Mouse (Mus musculus): Measurements from ENCODE around the gene Pnma1.
A peak's percentile ranks its signal among the peaks of the same experiment; 100 is the strongest.

Pnma1 gene

DNA sequence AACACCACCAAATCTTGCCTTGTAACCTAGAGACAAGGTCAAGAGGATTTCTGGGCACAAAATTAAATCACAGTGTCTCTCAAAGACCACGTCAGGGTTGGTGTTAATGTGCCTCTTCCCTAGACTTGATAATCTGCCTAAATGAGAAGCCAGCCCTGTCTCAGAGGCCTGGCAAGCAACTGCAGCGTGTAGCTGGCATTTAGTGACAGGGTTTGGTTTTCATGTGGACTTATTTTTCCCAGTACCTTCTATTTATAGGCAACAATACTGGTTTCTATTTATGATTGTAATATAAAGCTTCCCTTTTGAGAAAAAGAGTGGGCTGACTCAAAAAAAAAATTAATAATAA lies 7.2 kb upstream of the Pnma1 start:
- no peak for DNase-seq (ENCODE audit: inconsistent age in 2 of 2, low spot score in 1 of 2)

DNA sequence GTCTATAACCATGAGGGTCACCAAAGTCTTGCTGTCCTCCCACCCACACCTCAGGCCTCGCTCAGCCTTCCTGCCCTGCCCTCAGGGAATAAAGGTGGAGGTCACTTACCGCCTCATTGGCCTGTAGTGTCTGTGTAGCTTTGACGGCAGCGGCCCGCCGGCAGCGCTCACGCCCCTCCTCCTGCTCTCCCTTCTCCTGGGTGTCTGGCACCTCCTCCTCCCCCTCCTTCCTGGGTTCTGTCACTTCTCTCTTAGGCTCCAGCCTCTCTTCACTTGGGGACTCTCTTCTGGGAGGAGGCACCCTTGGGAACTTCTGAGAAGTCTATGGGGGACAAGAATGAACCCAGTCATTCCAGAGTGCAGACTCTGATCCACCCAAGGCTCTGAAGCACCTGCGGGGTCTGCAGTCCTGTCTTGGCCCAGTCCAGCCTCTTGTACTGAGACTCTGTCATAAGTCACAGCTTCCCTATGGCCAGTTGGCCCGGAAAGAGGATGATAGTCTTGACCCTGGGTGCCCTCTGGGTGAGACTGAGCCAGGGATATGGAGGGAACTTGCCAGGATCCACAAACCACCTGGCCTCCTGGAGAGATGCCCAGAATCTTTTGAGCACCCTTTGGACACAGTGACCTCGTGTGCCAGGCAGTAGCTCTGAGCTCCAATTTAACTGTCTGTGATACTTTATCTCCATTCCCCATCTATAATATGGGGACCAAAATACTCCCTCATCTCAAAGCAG lies 6.7 kb upstream of the Pnma1 start:
- DNase-seq (ENCODE audit: inconsistent age in 2 of 2, low spot score in 1 of 2) = peak; percentile 52 to 78

DNA sequence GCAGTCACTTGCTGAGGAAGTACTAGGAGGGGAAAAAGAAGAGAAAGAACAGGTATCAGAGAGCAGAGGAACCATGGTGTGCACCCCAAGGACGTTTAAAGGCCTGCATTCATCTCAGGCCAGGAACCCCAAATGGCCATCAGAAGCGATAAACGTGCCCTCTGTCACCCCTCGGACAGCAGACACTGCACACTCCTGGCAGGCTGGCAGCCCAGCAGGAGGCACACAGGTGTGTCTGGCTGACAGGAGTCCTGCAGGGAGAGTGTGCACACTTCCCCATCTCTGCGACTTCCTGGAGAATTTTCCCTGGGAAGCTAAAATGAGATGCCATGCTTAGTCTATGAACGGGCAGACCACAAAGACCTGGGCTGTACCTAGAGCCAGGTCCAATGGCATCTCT lies 5.1 kb upstream of the Pnma1 start:
- DNase-seq (ENCODE audit: inconsistent age in 2 of 2, low spot score in 1 of 2) = no peak

DNA sequence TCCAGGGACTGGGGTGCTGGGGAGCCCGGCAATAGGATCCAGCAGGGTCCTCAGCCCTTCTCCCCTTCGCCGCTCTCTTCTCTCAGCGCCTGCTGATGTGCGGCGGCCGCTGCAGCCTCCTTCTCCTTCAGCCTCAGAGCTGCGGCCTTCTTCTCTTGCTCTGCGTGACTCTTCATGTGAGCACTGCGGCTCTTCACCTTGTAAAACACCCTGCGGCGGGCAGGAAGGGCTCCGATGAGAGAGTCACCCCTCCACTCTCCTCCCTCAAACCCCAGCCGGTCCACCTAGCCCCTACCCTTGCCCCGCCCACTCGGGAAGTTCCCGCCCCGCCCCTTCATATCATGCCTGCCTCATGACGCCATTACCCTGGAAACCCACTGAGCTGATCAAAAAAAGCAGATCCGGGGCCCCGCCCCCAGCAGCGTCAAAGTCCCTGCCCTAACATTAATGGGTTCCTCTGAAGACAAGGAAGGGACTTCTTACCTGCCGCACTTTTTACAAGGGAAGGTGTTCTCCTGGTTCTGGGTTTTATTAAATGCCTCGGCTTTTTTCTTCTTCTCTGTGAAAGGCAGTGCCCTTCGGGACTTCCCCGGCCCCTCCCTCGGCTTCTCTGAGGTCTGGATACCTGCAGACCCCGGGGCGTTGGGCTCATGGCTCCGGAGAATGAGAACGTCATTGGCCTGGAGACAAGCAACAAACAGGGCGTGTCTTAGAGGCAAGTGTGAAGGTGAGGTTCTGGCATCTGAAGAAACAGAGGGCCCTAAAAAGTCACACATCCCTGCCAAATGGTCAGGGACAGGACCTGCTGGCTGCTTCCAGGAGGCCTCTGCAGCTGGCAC lies 4.3 kb upstream of the Pnma1 start:
- peak; percentile 59 to 74 for DNase-seq (ENCODE audit: inconsistent age in 2 of 2, low spot score in 1 of 2)

DNA sequence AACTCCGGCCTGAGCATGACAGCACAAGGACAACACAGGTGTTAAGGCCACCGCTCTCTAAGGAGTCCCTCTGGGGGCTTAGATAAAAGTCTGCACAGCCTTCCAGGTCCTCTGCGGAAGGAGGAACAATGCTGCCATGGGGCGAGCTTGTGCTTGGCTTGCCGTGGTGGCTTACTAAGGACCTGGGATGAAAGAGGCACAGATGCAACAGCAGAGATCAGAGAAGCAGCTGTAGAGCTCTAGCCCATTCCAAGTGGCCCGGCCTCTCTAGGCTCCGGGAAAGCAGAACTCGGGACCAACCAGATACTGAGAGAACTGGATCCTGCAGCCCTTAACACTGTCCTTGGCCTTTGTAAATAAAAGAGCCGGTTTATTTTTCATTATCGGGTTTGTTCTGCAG lies 3.6 kb upstream of the Pnma1 start:
- peak; percentile 36 to 67 for DNase-seq (ENCODE audit: inconsistent age in 2 of 2, low spot score in 1 of 2)

DNA sequence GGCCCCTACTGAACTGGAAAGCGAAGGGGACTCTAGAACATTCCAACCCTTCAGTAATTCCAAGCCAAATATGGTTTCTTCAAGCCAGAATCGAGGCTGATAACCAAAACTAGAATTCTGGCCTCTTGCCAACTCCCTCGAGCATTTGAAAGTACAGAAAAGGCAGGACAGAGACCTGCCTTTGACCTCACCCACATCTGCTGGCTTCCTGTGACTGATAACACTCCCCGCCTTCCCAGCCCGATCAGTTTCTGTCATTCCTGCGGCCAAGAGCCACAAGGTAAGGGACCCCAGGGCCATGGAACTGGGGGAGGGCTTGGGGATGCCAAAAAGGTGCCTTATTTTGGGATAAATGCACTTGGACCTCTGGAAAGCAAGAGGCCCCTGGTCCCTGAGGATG lies 2.7 kb upstream of the Pnma1 start:
- peak; percentile 35 to 70 for DNase-seq (ENCODE audit: inconsistent age in 2 of 2, low spot score in 1 of 2)

DNA sequence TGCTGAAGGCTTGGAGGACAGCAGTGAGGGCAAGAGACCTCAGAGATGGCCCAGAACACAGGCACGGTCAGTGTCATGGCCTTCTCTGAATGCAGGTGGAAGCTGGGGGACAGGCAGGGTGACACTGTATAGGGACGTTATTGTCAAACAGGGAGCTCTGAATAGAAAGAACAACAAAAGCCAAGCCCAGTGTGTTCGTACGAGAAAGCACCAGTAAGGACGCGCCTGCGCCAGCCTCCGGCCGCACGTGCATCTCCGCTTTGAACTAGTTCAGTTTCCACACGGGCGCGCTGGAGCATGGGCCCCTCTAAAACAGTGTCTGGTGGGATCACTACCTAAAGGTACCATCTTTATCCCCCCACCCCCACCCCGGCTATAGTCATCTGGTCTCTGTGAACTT lies 1.7 kb upstream of the Pnma1 start:
- no peak for DNase-seq (ENCODE audit: inconsistent age in 2 of 2, low spot score in 1 of 2)

DNA sequence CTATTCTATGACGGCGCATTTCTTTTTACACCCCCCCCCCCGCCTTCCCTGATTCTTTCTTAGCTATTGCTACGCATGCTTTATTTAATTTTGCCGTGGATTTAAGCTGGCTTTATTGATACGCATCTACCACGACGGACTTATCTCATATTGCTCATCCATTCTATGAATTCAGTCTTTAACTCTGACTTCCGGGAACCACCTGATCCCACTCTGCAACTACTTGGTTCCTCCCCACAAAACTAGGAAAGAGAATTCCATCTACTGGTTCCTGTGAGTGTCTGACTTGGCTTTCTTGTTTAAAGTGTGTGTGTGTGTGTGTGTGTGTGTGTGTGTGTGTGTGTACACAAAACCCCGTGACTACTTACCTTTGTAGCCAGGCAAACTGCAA lies 328 bp upstream of the Pnma1 start:
- no peak for DNase-seq (ENCODE audit: inconsistent age in 2 of 2, low spot score in 1 of 2)

DNA sequence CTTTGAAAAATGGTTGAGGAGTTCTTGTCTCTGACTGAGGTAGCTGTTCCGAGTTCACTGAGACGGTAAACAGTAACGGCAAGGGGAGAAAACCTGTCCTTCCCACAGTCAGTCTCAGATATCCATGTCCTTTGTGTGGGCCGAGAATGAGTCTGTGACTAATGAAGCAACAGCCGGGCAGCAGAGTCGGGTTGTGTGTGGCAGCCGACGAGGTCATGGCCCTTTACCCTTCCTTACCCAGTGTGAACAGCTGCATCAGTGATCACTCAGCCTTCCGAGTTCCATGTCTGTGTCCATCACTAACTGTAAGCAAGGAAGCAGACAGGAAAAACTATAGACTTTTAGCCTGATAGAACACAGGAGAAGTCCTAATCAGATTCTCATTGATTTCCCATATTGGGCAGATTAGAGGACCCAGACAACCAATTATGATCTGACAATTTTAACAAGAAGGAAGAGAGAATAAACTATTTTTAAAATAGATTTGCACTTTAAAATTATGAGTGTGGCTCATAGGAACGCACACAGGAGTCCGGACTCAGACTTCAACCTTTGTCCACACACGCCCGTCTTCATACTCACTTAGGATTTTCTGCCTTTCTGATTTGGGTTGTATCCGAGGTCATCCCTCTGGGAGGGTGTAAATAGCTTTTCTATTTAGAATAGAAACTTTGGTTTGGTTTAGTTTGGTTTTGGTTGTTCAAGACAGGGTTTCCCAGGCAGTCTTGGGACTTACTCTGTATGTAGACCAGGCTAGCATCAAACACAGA lies 5.8 kb downstream of the Pnma1 start:
- peak in 1 of 2 experiments; percentile 64 for DNase-seq (ENCODE audit: inconsistent age in 2 of 2, low spot score in 1 of 2)

DNA sequence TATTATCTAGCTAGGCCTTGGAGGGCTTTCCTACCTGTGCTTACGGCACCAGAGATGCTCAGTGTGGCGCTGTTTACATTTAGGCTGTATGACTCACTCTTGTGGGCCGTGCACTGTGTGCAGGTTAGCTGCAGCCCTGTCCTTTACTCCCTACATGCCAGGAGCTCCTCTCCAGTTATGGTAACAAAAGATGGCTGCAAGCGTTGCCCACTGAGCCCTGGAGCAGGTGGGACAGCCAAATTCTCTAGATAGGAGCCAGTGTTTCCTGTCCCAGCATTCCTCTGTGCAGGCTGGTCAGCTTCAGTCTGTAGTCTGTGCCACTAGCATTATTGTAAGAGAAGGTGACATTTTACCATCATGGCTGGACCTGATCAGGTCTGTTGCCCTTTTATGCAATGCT lies 7.0 kb downstream of the Pnma1 start:
- peak in 1 of 2 experiments; percentile 15 for DNase-seq (ENCODE audit: inconsistent age in 2 of 2, low spot score in 1 of 2)

DNA sequence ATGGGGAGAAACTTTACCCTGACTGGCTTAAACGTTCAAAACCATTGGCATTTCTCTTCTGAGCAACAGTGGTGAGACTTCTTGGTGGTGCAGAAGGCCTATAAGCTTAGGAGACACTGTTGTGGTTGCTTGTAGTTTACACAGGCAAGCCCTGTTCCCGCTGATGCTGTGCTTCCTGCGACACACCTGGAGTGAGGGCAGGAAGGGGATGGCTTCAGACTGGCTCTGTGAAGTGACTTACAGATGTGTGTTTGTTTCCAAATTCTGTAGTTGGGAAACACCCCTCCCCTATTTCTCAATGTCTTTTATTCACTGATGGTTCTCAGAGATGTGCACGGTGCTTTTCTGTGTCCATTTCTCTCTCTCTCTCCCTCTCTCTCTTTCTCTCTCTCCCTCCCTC lies 8.2 kb downstream of the Pnma1 start:
- no peak for DNase-seq (ENCODE audit: inconsistent age in 2 of 2, low spot score in 1 of 2)

DNA sequence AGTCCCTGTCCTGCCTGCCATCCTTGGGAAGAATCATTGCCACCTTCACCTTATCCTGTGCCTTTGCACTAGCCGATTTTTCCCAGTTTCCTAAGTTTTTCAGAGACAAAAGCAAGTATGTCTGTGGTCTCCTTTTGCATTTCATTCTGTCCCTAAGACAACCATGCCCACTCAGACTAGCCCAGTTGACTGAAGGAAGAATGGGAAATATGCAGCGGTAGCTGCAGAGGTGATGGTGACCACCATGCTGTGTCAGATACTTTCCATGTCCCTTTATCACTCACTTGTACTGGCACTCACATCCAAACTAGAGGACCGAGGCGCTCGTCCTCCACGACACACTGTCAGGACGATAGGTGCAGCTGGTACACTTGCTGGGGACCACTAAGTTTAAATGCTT lies 11.2 kb downstream of the Pnma1 start:
- peak in 1 of 2 experiments; percentile 28 for DNase-seq (ENCODE audit: inconsistent age in 2 of 2, low spot score in 1 of 2)

DNA sequence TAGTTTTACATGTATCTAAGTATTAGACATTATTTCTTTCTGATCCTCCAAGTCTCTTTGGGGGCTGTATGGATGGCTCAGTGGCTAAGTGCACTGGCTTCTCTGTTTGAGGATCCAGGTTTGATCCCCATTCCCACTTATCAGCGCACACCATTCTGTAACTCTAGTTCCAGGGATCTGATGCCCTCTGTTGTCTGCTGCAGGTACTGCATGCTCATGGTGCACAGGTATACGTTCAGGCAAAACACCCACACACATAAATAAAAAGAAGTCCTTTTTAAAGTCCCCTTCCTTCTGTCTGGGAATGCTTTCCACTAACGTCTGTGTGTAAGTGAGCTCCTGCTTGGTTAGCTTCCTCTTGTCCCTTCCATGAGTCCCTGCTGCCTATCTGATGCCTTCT lies 16.0 kb downstream of the Pnma1 start:
- peak in 1 of 2 experiments; percentile 62 for DNase-seq (ENCODE audit: inconsistent age in 2 of 2, low spot score in 1 of 2)

DNA sequence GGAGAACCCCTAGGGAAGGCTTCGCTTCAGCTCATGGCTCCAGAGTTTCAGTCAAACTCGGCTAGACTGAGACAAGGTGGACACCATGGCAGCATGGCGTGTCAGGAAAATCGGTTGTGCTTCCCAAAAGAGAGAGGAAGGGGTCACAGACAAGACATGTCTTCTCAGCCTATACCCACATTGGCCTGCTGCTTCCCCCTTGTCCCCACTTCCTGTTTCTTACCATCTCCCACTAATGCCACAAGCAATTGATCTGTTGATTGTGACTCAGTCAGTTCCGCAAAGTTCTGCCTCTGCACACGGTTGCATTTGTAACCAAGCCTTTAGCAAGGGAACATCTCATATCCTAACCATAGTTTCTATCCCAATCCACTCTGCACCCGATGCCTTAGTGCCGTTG lies 18.4 kb downstream of the Pnma1 start:
- no peak for DNase-seq (ENCODE audit: inconsistent age in 2 of 2, low spot score in 1 of 2)

DNA sequence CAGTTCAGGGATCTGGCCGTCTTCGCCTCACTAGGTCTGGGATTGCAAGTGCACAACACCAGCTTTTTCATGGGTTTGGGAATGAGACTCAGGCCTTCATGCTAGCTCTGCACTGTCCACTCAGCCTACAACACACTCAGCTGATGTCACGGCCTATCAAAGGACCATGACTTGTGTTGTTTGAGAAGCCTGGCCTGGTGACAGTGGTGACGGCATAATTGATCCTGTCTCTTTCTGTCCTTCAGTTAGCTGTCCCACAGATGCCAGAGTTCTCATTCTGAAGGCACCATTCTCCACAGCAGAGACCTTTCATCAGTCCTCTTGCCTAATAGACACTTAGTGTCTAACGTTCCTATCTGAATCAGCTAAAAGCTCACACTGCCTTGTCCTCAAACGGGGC lies 19.7 kb downstream of the Pnma1 start:
- no peak for DNase-seq (ENCODE audit: inconsistent age in 2 of 2, low spot score in 1 of 2)

DNA sequence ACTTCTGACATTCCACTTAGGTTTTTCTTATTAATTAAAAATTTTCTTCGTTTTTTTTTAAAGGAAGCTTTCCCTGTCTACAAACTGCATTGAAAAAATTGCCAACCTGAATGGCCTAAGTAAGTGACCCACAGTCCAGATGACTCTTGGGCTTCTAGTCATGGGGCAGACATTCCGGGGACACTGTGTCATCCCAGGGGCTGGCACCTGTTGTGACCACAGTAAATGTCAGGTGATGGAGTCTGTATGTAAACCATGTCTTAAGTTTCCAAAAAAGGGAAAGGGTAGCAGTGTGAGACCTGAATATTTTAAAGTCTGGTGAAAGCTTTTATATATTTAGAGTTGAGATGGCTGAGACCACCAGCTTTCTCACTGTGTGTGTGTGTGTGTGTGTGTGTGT lies 21.4 kb downstream of the Pnma1 start:
- DNase-seq (ENCODE audit: inconsistent age in 2 of 2, low spot score in 1 of 2) = no peak

DNA sequence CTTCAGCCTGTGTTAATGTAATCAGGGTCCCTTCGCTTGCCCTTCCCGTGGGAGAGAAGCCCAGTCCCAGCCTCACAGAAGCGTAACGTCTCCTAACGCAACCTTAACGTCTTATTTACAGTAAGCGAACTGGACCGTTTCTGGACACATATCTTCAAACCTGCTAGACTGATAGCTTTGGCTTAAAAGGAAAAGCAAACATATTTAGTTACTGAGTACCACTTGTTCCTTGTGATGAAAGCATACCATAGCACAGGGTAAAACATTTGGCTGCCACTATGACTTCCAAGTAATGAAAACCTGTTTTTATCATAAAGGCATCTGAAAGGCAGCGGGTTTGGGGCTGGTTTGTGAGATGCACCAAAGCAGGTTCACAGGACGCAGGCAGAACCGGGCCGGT lies 22.4 kb downstream of the Pnma1 start:
- DNase-seq (ENCODE audit: inconsistent age in 2 of 2, low spot score in 1 of 2) = no peak

DNA sequence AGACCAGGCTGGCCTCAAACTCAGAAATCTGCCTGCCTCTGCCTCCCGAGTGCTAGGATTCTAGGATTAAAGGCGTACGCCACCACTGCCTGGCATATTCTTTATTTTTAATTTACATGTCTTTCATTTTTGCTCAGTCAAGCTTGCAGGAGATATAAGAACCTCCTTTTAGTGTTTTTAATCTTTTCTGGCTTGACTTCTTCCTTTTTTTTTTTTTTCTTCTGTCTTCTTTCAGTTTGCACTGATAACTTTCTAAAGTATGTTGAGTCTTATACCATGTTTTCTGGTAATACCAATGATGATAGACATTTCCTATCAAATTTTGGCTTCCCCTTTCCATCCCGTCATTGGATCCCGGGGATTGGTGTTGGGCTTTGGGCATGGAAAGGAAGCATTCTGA lies 28.7 kb downstream of the Pnma1 start:
- DNase-seq (ENCODE audit: inconsistent age in 2 of 2, low spot score in 1 of 2) = no peak

DNA sequence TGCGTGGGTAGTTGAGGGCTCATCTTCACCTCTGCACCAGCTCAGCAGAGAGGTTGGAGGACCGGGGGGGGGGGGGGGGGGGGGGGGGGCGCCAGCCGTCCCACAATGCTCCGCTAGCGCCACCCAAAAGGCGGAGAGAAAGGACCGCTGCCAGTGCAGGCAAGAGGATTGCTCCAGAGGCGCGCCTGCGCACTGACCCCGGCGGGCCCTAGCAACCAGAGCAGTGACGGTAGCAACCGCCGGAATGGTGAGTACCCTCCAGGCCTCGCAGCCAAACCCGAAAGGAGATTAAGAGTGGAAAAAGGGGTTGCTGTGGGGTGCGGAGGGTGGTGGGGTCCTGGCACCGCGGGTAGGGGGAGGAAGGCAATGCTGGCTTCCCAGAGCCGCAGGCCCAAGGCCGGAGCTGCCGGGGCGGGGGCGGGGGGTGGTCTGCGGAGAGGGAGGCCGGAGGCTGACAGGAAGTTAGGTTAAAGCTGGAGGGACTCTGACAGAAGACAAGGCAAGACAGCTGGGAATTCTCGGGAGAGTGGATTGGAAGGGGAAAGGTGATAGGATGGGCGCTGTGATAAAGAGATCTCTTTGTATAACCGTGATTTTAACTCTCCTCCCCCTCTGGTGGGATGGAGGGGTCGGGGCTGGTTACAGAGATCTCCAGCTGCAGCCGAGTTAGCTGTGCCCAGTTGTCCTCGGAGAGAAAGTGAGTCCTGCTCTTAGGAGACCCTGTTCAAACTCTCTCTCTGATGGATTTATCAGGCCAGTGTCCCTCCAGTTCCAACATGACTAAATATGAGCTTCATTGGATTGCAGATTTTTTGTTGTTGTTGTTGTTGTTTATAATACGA lies 33.9 kb downstream of the Pnma1 start, which contains the start of gene Dnal1:
Gene Dnal1 (plus strand): TSS at position 214 of the 842 bp plus-strand sequence.
- DNase-seq (ENCODE audit: inconsistent age in 2 of 2, low spot score in 1 of 2) = peak; percentile 92 to 94

DNA sequence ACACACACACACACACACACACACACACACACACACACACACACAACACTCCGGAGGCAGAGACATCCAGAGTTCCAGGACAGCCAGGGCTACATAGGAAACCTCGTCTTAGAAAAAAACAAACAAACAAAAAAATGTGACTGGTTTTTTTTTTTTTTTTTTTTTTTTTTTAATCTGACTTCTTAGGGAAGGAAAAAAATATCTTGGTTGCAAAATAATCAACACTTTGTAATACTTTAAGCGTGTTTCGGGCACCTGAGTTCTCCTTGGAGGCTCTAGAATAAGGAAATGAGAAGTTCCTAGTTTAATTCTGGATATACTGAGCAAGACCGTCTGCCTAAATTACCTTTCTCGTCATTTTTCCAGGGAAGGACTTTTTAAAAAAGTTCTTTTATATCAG lies 34.6 kb downstream of the Pnma1 start:
- DNase-seq (ENCODE audit: inconsistent age in 2 of 2, low spot score in 1 of 2) = no peak

DNA sequence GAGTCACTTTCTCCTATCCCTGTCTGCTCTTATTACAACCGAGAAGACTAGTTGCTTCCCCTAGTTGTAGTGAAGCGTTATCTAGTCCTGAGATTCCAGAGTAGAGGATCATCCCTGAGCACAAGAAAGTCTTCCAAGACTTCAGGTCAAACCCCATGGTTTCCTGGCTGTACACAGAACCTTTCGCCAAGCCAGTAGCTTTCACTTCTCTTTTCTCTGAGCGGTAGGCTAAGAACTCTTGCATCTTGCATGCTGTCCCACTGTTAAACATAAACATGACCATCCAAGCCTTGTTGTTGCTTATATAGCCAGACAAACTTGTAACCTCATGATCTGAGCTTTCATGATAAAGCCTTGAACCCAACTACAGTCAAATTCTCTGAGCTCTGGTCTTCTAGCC lies 37.5 kb downstream of the Pnma1 start:
- DNase-seq (ENCODE audit: inconsistent age in 2 of 2, low spot score in 1 of 2) = no peak

Data from adrenal gland, adult (tissue).